Mouse (Mus musculus) intestine, embryonic 16.5 days (tissue): Measurements from ENCODE around the gene Arhgef18. TPM values are rescaled to one million over a fixed set of nuclear protein-coding genes. Genes with fewer than 3 reads are reported as not detected.

Source experiments
- ATAC-seq: fragments of 200-750 bp; cut with Nextera tagmentation; 2 replicates; pipeline ENCODE4 v1.8.0; 2017; ENCODE audit warnings: moderate TSS enrichment, moderate library complexity
- H3K27ac ChIP-seq: fragments of 300-500 bp; sonication (generic); 2 replicates; pipeline ENCODE4 v1.5.1; 2014; ENCODE audit warnings: mild to moderate bottlenecking, low read length
- H3K27me3 ChIP-seq: fragments of 300-500 bp; sonication (generic); replicated peaks from 2 replicates; pipeline ENCODE4 v1.6.1; 2014; ENCODE audit warnings: low read length, control low read depth, mixed read lengths; ENCODE audit not compliant: control insufficient read depth, insufficient read depth
- H3K36me3 ChIP-seq: fragments of 300-500 bp; sonication (generic); 2 replicates; pipeline ENCODE4 v1.6.1; 2014; ENCODE audit warnings: low read length, control low read depth; ENCODE audit not compliant: control insufficient read depth, insufficient read depth
- H3K4me1 ChIP-seq: fragments of 300-500 bp; sonication (generic); 2 replicates; pipeline ENCODE4 v1.6.1; 2014; ENCODE audit warnings: low read length, control low read depth, mixed read lengths; ENCODE audit not compliant: control insufficient read depth, insufficient read depth
- H3K4me2 ChIP-seq: fragments of 300-500 bp; sonication (generic); 2 replicates; pipeline ENCODE4 v1.6.1; 2014; ENCODE audit warnings: low read depth, low read length, control low read depth
- H3K4me3 ChIP-seq: fragments of 300-500 bp; sonication (generic); 2 replicates; pipeline ENCODE4 v1.5.1; 2014; ENCODE audit warnings: mild to moderate bottlenecking, low read length
- H3K9ac ChIP-seq: fragments of 300-500 bp; sonication (generic); 2 replicates; pipeline ENCODE4 v1.6.1; 2014; ENCODE audit warnings: low read depth, low read length
- H3K9me3 ChIP-seq: fragments of 300-500 bp; sonication (generic); 2 replicates; pipeline ENCODE4 v1.6.1; 2016; ENCODE audit warnings: low read length, control low read depth; ENCODE audit not compliant: control insufficient read depth
- WGBS: fragments of 180-500 bp; shearing (Covaris S2); extraction: QIAGEN DNeasy Blood & Tissue Kit; methylation state at CpG from one replicate; pipeline ENCODE4 v1.1.7; 2014; 5-methylcytosine and 5-hydroxymethylcytosine counted together
- polyA plus RNA-seq: library from polyadenylated mRNA; unstranded; fragments of >200 nt; fragmentation: Nextera tagmentation; extraction: Ambion mirVana; gene quantifications from 2 replicates; pipeline ENCODE4 v1.2.1, GENCODE M21; 2015

Arhgef18 gene
- polyA plus RNA-seq, 1 experiment from 2014 or later, result 8.4 TPM

GRCm38 (mm10) chr8:3500235-3501090, 107.7 kb downstream of the Arhgef18 start, which contains the start of gene Mcoln1:
Mcoln1 (plus strand) TSS chr8:3500457.
- Histone ChIP-seq H3K27me3 (no peaks in the 10 kb centered on the region), H3K27ac (peak within 1 kb of the TSS; percentile 88), H3K36me3 (peaks cover 11% of the 10 kb centered on the region), H3K4me3 (peak within 1 kb of the TSS; percentile 74), H3K9ac (peak within 1 kb of the TSS; percentile 82), H3K4me1 (peaks cover 8% of the 10 kb centered on the region), H3K9me3 (no peaks in the 10 kb centered on the region), H3K4me2 (peak within 1 kb of the TSS; percentile 77)
- under 1% methylated on average over 70 of the region's 70 CpGs for WGBS
- peak; percentile 92 for ATAC-seq

DNA sequence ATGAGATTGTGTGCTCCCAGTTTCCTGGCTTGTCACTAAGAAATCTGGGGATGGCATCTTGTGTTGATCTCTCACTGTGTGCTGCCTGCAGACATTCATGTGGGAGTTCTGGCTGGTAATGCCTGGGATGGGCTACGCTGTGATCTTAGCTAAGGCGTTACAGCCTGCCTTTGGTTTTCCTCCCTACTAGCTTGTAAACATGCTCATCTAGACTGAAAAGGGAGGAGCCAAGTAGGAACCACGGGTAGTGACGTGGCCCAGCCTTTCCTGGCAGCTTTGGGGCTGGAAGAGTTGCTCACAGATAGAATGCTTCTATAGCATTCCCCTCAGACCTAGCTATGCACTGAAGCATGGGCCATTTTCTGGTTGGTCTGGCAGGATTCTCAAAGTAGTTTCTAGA, 109.4 kb downstream of the Arhgef18 start:
- ATAC-seq, result no peak
- Histone ChIP-seq H3K27me3 (no peaks in the 10 kb centered on the region), H3K27ac (no peak overlapping the region), H3K4me3 (no peak overlapping the region), H3K4me2 (no peak overlapping the region), H3K4me1 (peaks cover 8% of the 10 kb centered on the region), H3K9me3 (no peaks in the 10 kb centered on the region), H3K36me3 (0 out of 2 replicates have a peak, but pooled peaks cover under 1% of the 10 kb centered on the region), H3K9ac (no peak overlapping the region; the same call in 1 of the 2 replicates)
- 67% methylated on average over 4 of the region's 4 CpGs for WGBS

Other genes starting within 250 kb of the Arhgef18 start
- 32.5 and 33.2 TPM in 2 replicates for gene Insr, start 113.4 kb upstream of the Arhgef18 start, polyA plus RNA-seq
- 0.32 and 0.45 TPM in 2 replicates for gene A430078G23Rik, start 39.6 kb upstream of the Arhgef18 start, polyA plus RNA-seq
- gene Pex11g, start 74.7 kb downstream of the Arhgef18 start, polyA plus RNA-seq, result 17.4 and 17.9 TPM in 2 replicates
- gene Tex45, start 77.9 kb downstream of the Arhgef18 start, polyA plus RNA-seq, result not detected in 2 replicates
- gene Zfp358, start 100.1 kb downstream of the Arhgef18 start, polyA plus RNA-seq, result 30.3 and 31.4 TPM in 2 replicates
- 73.6 and 94.9 TPM in 2 replicates for gene Mcoln1, start 107.5 kb downstream of the Arhgef18 start, polyA plus RNA-seq
- 39.9 and 43.3 TPM in 2 replicates for gene Pnpla6, start 122.4 kb downstream of the Arhgef18 start, polyA plus RNA-seq
- 5.7 and 6.1 TPM in 2 replicates for gene C330021F23Rik, start 175.0 kb downstream of the Arhgef18 start, polyA plus RNA-seq
- 23.4 and 26.1 TPM in 2 replicates for gene Camsap3, start 194.3 kb downstream of the Arhgef18 start, polyA plus RNA-seq
- gene Xab2, start 228.3 kb downstream of the Arhgef18 start, polyA plus RNA-seq, result 45.9 and 48.1 TPM in 2 replicates
- 86.6 and 86.9 TPM in 2 replicates for gene Pet100, start 228.5 kb downstream of the Arhgef18 start, polyA plus RNA-seq
- 0.29 TPM in 1 of 2 replicates, not detected in the other for gene Pcp2, start 232.5 kb downstream of the Arhgef18 start, polyA plus RNA-seq
- gene Stxbp2, start 237.9 kb downstream of the Arhgef18 start, polyA plus RNA-seq, result 161 and 169 TPM in 2 replicates